Mouse (Mus musculus) megakaryocyte, embryonic 14.5 days (primary cell): Measurements from ENCODE around the gene Nrp2.

Experiments
- FLI1 ChIP-seq: IDR thresholded peaks from 2 replicates; pipeline ENCODE4 v1.6.1; 2012; ENCODE audit warnings: low read length, inconsistent platforms, mixed read lengths
- GATA1 ChIP-seq: IDR thresholded peaks from 3 replicates; pipeline ENCODE4 v1.6.1; 2012; ENCODE audit warnings: mixed read lengths, low read length, inconsistent platforms, borderline replicate concordance

- no peak for TF ChIP-seq GATA1
- TF ChIP-seq FLI1, result no peak
These were observed 57.5 kb downstream of the Nrp2 start for GRCm38 (mm10) chr1:62760565-62760964.
